31 mouse cellular contexts compared by ENCODE assay signal in the genomic region with DNA sequence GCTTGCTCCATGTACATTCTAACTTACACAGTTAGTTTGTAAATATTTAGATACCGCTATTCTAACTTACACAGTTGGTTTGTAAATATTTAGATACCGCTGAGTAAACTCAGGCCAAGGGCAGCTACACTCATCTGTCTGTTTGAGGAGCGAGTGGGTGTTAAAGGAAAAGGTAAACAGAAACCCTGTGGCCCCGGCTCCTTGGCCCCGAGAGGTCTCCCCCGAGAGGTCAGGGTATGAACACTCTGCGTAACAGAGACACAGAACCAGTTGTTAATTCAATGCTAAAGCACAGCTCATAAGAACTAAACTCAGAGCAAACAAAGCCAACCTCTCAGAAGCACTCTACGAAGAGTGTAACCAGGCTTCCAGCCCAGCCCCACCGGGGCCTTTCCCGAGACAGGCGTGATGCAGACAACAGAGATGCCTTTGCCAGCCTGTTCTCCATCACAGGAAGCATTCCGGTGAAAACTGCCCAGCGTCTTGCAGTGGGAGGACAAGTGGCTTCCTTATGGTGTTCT. TPM values are rescaled to one million over a fixed set of nuclear protein-coding genes. Genes with fewer than 3 reads are reported as not detected.
DNase-seq lines count a peak whose midpoint lies in the region; ATAC-seq and TF ChIP-seq lines count a peak whose summit lies in the region.
"Had no signal": no experiment of that assay in that cellular context is flagged by ENCODE, and none has a peak within 500 bp of the region (broad histone marks: within the 10 kb centered on the region; RNA-seq: fewer than 3 reads in every experiment).

No protein-coding gene starts in this region.

- DNase-seq in heart, adult 11 months = peak; percentile 54
- no peak for DNase-seq in heart, postnatal 14 days
- no peak for DNase-seq in midbrain, embryonic 11.5 days (ENCODE audit: low spot score, missing footprints)
- DNase-seq in midbrain, embryonic 14.5 days = no peak
- DNase-seq in liver, postnatal 0 days = no peak
- no peak for DNase-seq in spleen, adult 18-20 months
- DNase-seq in forebrain, embryonic 11.5 days (ENCODE audit: low spot score) = no peak
- DNase-seq in thymus, postnatal 14 days = no peak
- DNase-seq: adrenal gland, adult 8-10 months; cerebellum, adult 11 months; cerebellum, postnatal 25 days; gastrocnemius, postnatal 10 days; heart, adult 18-20 months; heart, postnatal 36 days; kidney, adult 2 months; kidney, postnatal 14 days; right cerebral cortex, postnatal 14 days had no signal

- intact Hi-C loops in heart, postnatal 14 days (cut with DNase I) = no loop called here

- WGBS in midbrain, embryonic 11.5 days = 76% methylated on average over 13 of the region's 13 CpGs
- 88% methylated on average over 13 of the region's 13 CpGs for WGBS in midbrain, embryonic 14.5 days
- WGBS in liver, postnatal 0 days (ENCODE audit: insufficient replicate concordance) = 61% methylated on average over 13 of the region's 13 CpGs
- WGBS in forebrain, embryonic 11.5 days = 87% methylated on average over 13 of the region's 13 CpGs

- no peak for TF ChIP-seq EP300 in liver, postnatal 0 days (IDR thresholded peaks at IDR 0.05; ENCODE audit: low read depth)

- ATAC-seq in midbrain, embryonic 11.5 days (ENCODE audit: low FRiP score) = 0 out of 2 replicates have a peak, but pooled peaks have one; percentile 19
- no peak for ATAC-seq in midbrain, embryonic 14.5 days (ENCODE audit: low FRiP score, low TSS enrichment)
- ATAC-seq in liver, postnatal 0 days = peak; percentile 35; the same call in 1 of the 2 replicates
- ATAC-seq in forebrain, embryonic 11.5 days (replicated peaks; ENCODE audit: low FRiP score) = no peak
- ATAC-seq: CD4-positive, CD25-positive, alpha-beta regulatory T cell, adult 4 months; forebrain, embryonic 13.5 days; hindbrain, embryonic 16.5 days; midbrain, embryonic 16.5 days; Patski had no signal

- no peak for TF ChIP-seq CTCF in liver, postnatal 0 days (IDR thresholded peaks at IDR 0.05; ENCODE audit: low read depth)

- H3K9me3 ChIP-seq in midbrain, embryonic 11.5 days (ENCODE audit: control insufficient read depth, low read length) = no peaks in the 10 kb centered on the region
- no peaks in the 10 kb centered on the region for H3K9me3 ChIP-seq in midbrain, embryonic 14.5 days (ENCODE audit: control insufficient read depth, low read length)
- no peaks in the 10 kb centered on the region for H3K9me3 ChIP-seq in liver, postnatal 0 days (ENCODE audit: low read length)
- H3K9me3 ChIP-seq in forebrain, embryonic 11.5 days (ENCODE audit: control insufficient read depth, low read length) = no peaks in the 10 kb centered on the region
- H3K9me3 ChIP-seq: forebrain, embryonic 13.5 days; heart, embryonic 13.5 days; neural tube, embryonic 15.5 days had no signal

- H3K4me3 ChIP-seq in midbrain, embryonic 11.5 days (ENCODE audit: low read depth, low read length) = no peak overlapping the region
- H3K4me3 ChIP-seq in midbrain, embryonic 14.5 days (replicated peaks; ENCODE audit: low read depth, low read length) = no peak overlapping the region
- H3K4me3 ChIP-seq in liver, postnatal 0 days (ENCODE audit: low read depth, low read length) = no peak overlapping the region
- H3K4me3 ChIP-seq in forebrain, embryonic 11.5 days (ENCODE audit: low read depth, low read length) = no peak overlapping the region
- H3K4me3 ChIP-seq: forebrain, embryonic 13.5 days; heart, embryonic 13.5 days; layer of hippocampus, adult 2 months; neural tube, embryonic 15.5 days had no signal

- no peaks in the 10 kb centered on the region for H3K36me3 ChIP-seq in midbrain, embryonic 11.5 days (ENCODE audit: control insufficient read depth, insufficient read depth, low read length)
- H3K36me3 ChIP-seq in midbrain, embryonic 14.5 days (ENCODE audit: control insufficient read depth, insufficient read depth, low read length) = no peaks in the 10 kb centered on the region
- peaks cover 7% of the 10 kb centered on the region; the same call in 1 of the 2 replicates for H3K36me3 ChIP-seq in liver, postnatal 0 days (replicated peaks; ENCODE audit: insufficient read depth, low read length)
- no peaks in the 10 kb centered on the region for H3K36me3 ChIP-seq in forebrain, embryonic 11.5 days (ENCODE audit: control insufficient read depth, insufficient read depth, low read length)
- H3K36me3 ChIP-seq: neural tube, embryonic 15.5 days had no signal

- H3K4me1 ChIP-seq in midbrain, embryonic 11.5 days (ENCODE audit: control insufficient read depth, insufficient read depth, low read length) = no peaks in the 10 kb centered on the region
- no peaks in the 10 kb centered on the region for H3K4me1 ChIP-seq in midbrain, embryonic 14.5 days (ENCODE audit: control insufficient read depth, insufficient read depth, low read length)
- H3K4me1 ChIP-seq in liver, postnatal 0 days (ENCODE audit: insufficient read depth) = no peaks in the 10 kb centered on the region
- no peaks in the 10 kb centered on the region for H3K4me1 ChIP-seq in forebrain, embryonic 11.5 days (replicated peaks; ENCODE audit: control insufficient read depth, insufficient read depth, low read length)

- H3K9ac ChIP-seq in midbrain, embryonic 11.5 days (ENCODE audit: low read length) = no peak overlapping the region
- no peak overlapping the region for H3K9ac ChIP-seq in midbrain, embryonic 14.5 days (replicated peaks; ENCODE audit: low read length)
- H3K9ac ChIP-seq in liver, postnatal 0 days (replicated peaks) = no peak overlapping the region
- H3K9ac ChIP-seq in forebrain, embryonic 11.5 days (ENCODE audit: low read length) = no peak overlapping the region
- H3K9ac ChIP-seq: forebrain, embryonic 13.5 days; heart, embryonic 13.5 days; liver, embryonic 14.5 days; neural tube, embryonic 15.5 days had no signal

- no peaks in the 10 kb centered on the region for H3K27me3 ChIP-seq in midbrain, embryonic 11.5 days (ENCODE audit: control insufficient read depth, insufficient read depth, low read length)
- H3K27me3 ChIP-seq in midbrain, embryonic 14.5 days (ENCODE audit: control insufficient read depth, insufficient read depth, low read length) = no peaks in the 10 kb centered on the region
- H3K27me3 ChIP-seq in liver, postnatal 0 days (ENCODE audit: insufficient read depth, low read length) = peaks cover 34% of the 10 kb centered on the region
- no peaks in the 10 kb centered on the region for H3K27me3 ChIP-seq in forebrain, embryonic 11.5 days (ENCODE audit: control insufficient read depth, insufficient read depth, low read length)
- H3K27me3 ChIP-seq: forebrain, embryonic 13.5 days; heart, embryonic 13.5 days; neural tube, embryonic 15.5 days; Patski had no signal

- no peak overlapping the region for H3K27ac ChIP-seq in midbrain, embryonic 11.5 days (ENCODE audit: low read depth, low read length)
- no peak overlapping the region for H3K27ac ChIP-seq in midbrain, embryonic 14.5 days (replicated peaks; ENCODE audit: low read depth, low read length)
- no peak overlapping the region for H3K27ac ChIP-seq in liver, postnatal 0 days (ENCODE audit: low read depth)
- H3K27ac ChIP-seq in forebrain, embryonic 11.5 days (ENCODE audit: low read depth, low read length) = no peak overlapping the region
- H3K27ac ChIP-seq: forebrain, embryonic 13.5 days; heart, embryonic 13.5 days; layer of hippocampus, adult 2 months; liver, embryonic 14.5 days; neural tube, embryonic 15.5 days had no signal

- no peak overlapping the region for H3K4me2 ChIP-seq in midbrain, embryonic 11.5 days
- no peak overlapping the region for H3K4me2 ChIP-seq in midbrain, embryonic 14.5 days (ENCODE audit: low read length)
- no peak overlapping the region for H3K4me2 ChIP-seq in liver, postnatal 0 days (ENCODE audit: low read depth, low read length)
- no peak overlapping the region for H3K4me2 ChIP-seq in forebrain, embryonic 11.5 days (ENCODE audit: low read depth, low read length, severe bottlenecking)
- H3K4me2 ChIP-seq: forebrain, embryonic 13.5 days; heart, embryonic 13.5 days; neural tube, embryonic 15.5 days had no signal

RNA-seq across cellular contexts. Expression of a gene that starts 13.8 kb away (rescaled TPM):
- total RNA-seq in heart, postnatal 14 days (2021) = 10 to 100 TPM; 18.1 to 18.3 TPM
- polyA plus RNA-seq in midbrain, embryonic 11.5 days (2014; fragmentation: Nextera tagmentation; extraction: Ambion mirVana) = 13.1 and 13.4 TPM in 2 replicates
- polyA plus RNA-seq in midbrain, embryonic 14.5 days (2014; fragmentation: Nextera tagmentation; extraction: Ambion mirVana) = 6.7 and 10.9 TPM in 2 replicates
- 8.7 and 9.0 TPM in 2 replicates for polyA plus RNA-seq in liver, postnatal 0 days (2015; fragmentation: Nextera tagmentation; extraction: Ambion mirVana)
- polyA plus RNA-seq in forebrain, embryonic 11.5 days (2014; fragmentation: Nextera tagmentation; extraction: Ambion mirVana) = 11.4 and 14.3 TPM in 2 replicates

RNA-seq across cellular contexts. Expression of a gene that starts 17.0 kb away (rescaled TPM):
- not detected for total RNA-seq in heart, postnatal 14 days (2021)
- polyA plus RNA-seq in midbrain, embryonic 11.5 days (2014; fragmentation: Nextera tagmentation; extraction: Ambion mirVana) = not detected in 2 replicates
- not detected in 2 replicates for polyA plus RNA-seq in midbrain, embryonic 14.5 days (2014; fragmentation: Nextera tagmentation; extraction: Ambion mirVana)
- not detected in 2 replicates for polyA plus RNA-seq in liver, postnatal 0 days (2015; fragmentation: Nextera tagmentation; extraction: Ambion mirVana)
- polyA plus RNA-seq in forebrain, embryonic 11.5 days (2014; fragmentation: Nextera tagmentation; extraction: Ambion mirVana) = not detected in 2 replicates
- total RNA-seq: adrenal gland, adult 8-10 months; ES-E14; gastrocnemius, postnatal 10 days; heart, adult 18-20 months; heart, postnatal 36 days; layer of hippocampus, adult 2 months; left cerebral cortex, postnatal 36 days; megakaryocyte, adult 5-6 weeks had no signal
- polyA plus RNA-seq: brain, embryonic 14.5 days; CD4-positive, CD25-positive, alpha-beta regulatory T cell, adult 4 months; forebrain, embryonic 13.5 days; heart, embryonic 13.5 days; hindbrain, embryonic 16.5 days; kidney, adult 2 months; liver, embryonic 14.5 days; midbrain, embryonic 16.5 days; neural tube, embryonic 15.5 days; Patski; spleen, adult 2 months had no signal

RNA-seq across cellular contexts. Expression of a gene that starts 43.3 kb away (rescaled TPM):
- 100 to 1,000 TPM; 135 TPM for total RNA-seq in heart, postnatal 14 days (2021)
- polyA plus RNA-seq in midbrain, embryonic 11.5 days (2014; fragmentation: Nextera tagmentation; extraction: Ambion mirVana) = 102 and 106 TPM in 2 replicates
- 87.9 and 134 TPM in 2 replicates for polyA plus RNA-seq in midbrain, embryonic 14.5 days (2014; fragmentation: Nextera tagmentation; extraction: Ambion mirVana)
- polyA plus RNA-seq in liver, postnatal 0 days (2015; fragmentation: Nextera tagmentation; extraction: Ambion mirVana) = 16.6 and 20.8 TPM in 2 replicates
- 97.6 and 102 TPM in 2 replicates for polyA plus RNA-seq in forebrain, embryonic 11.5 days (2014; fragmentation: Nextera tagmentation; extraction: Ambion mirVana)

Comparison
In these comparisons a context has a peak if more than half of its experiments do, and no peak if none do; other contexts are left out.
1. ATAC-seq: peak in midbrain, embryonic 11.5 days (single experiment) and liver, postnatal 0 days (single experiment); none in midbrain, embryonic 14.5 days (single experiment) and forebrain, embryonic 11.5 days (single experiment).